Mouse (Mus musculus): ENCODE measurements around the gene Ptprd. TPM values are rescaled to one million over a fixed set of nuclear protein-coding genes. Genes with fewer than 3 reads are reported as not detected.

The Ptprd gene
- polyA plus RNA-seq, 1 experiment from 2014 or later = 76.0 TPM

- no peak overlapping the region for H3K9ac ChIP-seq (replicated peaks; ENCODE audit: low read length)
- ATAC-seq (ENCODE audit: low FRiP score, low TSS enrichment) = no peak
- H3K36me3 ChIP-seq (ENCODE audit: control insufficient read depth, insufficient read depth, low read length) = no peaks in the 10 kb centered on the region
- peaks cover 8% of the 10 kb centered on the region; the same call in 1 of the 2 replicates for H3K9me3 ChIP-seq (ENCODE audit: control insufficient read depth, low read length)
- DNase-seq = no peak
- 86% methylated on average over 3 of the region's 3 CpGs for WGBS
- no peaks in the 10 kb centered on the region for H3K4me1 ChIP-seq (ENCODE audit: control insufficient read depth, insufficient read depth, low read length)
- no peak overlapping the region for H3K4me2 ChIP-seq (ENCODE audit: low read length)
- no peaks in the 10 kb centered on the region for H3K27me3 ChIP-seq (ENCODE audit: control insufficient read depth, insufficient read depth, low read length)
- no peak overlapping the region for H3K4me3 ChIP-seq (replicated peaks; ENCODE audit: low read depth, low read length)
- H3K27ac ChIP-seq (replicated peaks; ENCODE audit: low read depth, low read length) = no peak overlapping the region
These were observed 1686.5 kb downstream of the Ptprd start for GRCm38 (mm10) chr4:76525281-76525680.

GRCm38 (mm10) chr4:76503279-76503601 is 1708.5 kb downstream of the Ptprd start:
- ATAC-seq (ENCODE audit: low FRiP score, low TSS enrichment) (no peak), DNase-seq (no peak)
- no peak overlapping the region for H3K4me3 ChIP-seq (replicated peaks; ENCODE audit: low read depth, low read length)
- no peak overlapping the region for H3K9ac ChIP-seq (replicated peaks; ENCODE audit: low read length)
- no peak overlapping the region for H3K27ac ChIP-seq (replicated peaks; ENCODE audit: low read depth, low read length)
- no peaks in the 10 kb centered on the region for H3K36me3 ChIP-seq (ENCODE audit: control insufficient read depth, insufficient read depth, low read length)
- no peaks in the 10 kb centered on the region for H3K27me3 ChIP-seq (ENCODE audit: control insufficient read depth, insufficient read depth, low read length)
- H3K9me3 ChIP-seq (ENCODE audit: control insufficient read depth, low read length) = no peaks in the 10 kb centered on the region
- WGBS = 40% methylated on average over 3 of the region's 3 CpGs
- H3K4me2 ChIP-seq (ENCODE audit: low read length) = no peak overlapping the region
- H3K4me1 ChIP-seq (ENCODE audit: control insufficient read depth, insufficient read depth, low read length) = no peaks in the 10 kb centered on the region

- DNase-seq = no peak
- Histone ChIP-seq H3K4me2 (ENCODE audit: low read length) (no peak overlapping the region), H3K9ac (replicated peaks; ENCODE audit: low read length) (no peak overlapping the region)
These were observed 1709.0 kb downstream of the Ptprd start for GRCm38 (mm10) chr4:76502575-76503278.

GRCm38 (mm10) chr4:76485848-76486247 is 1725.9 kb downstream of the Ptprd start:
- no peak for DNase-seq
- WGBS = 91% methylated on average over 3 of the region's 3 CpGs
- H3K9ac ChIP-seq (replicated peaks; ENCODE audit: low read length) = no peak overlapping the region

More at GRCm38 (mm10) chr4:76502575-76503278, 1709.0 kb downstream of the Ptprd start:
- 67% methylated on average over 6 of the region's 6 CpGs for WGBS
- Histone ChIP-seq H3K27ac (replicated peaks; ENCODE audit: low read depth, low read length) (no peak overlapping the region), H3K9me3 (ENCODE audit: control insufficient read depth, low read length) (no peaks in the 10 kb centered on the region), H3K27me3 (ENCODE audit: control insufficient read depth, insufficient read depth, low read length) (no peaks in the 10 kb centered on the region), H3K4me3 (replicated peaks; ENCODE audit: low read depth, low read length) (no peak overlapping the region), H3K4me1 (ENCODE audit: control insufficient read depth, insufficient read depth, low read length) (no peaks in the 10 kb centered on the region), H3K36me3 (ENCODE audit: control insufficient read depth, insufficient read depth, low read length) (no peaks in the 10 kb centered on the region)
- ATAC-seq (ENCODE audit: low FRiP score, low TSS enrichment) = no peak

GRCm38 (mm10) chr4:76468366-76469100 is 1743.2 kb downstream of the Ptprd start:
- ATAC-seq (ENCODE audit: low FRiP score, low TSS enrichment) = no peak
- no peak overlapping the region for H3K4me2 ChIP-seq (ENCODE audit: low read length)

More at GRCm38 (mm10) chr4:76485848-76486247, 1725.9 kb downstream of the Ptprd start:
- no peaks in the 10 kb centered on the region for H3K9me3 ChIP-seq (ENCODE audit: control insufficient read depth, low read length)
- no peaks in the 10 kb centered on the region for H3K27me3 ChIP-seq (ENCODE audit: control insufficient read depth, insufficient read depth, low read length)
- H3K4me2 ChIP-seq (ENCODE audit: low read length) = no peak overlapping the region
- no peak overlapping the region for H3K27ac ChIP-seq (replicated peaks; ENCODE audit: low read depth, low read length)
- H3K36me3 ChIP-seq (ENCODE audit: control insufficient read depth, insufficient read depth, low read length) = no peaks in the 10 kb centered on the region
- no peak overlapping the region for H3K4me3 ChIP-seq (replicated peaks; ENCODE audit: low read depth, low read length)
- no peaks in the 10 kb centered on the region for H3K4me1 ChIP-seq (ENCODE audit: control insufficient read depth, insufficient read depth, low read length)
- no peak for ATAC-seq (ENCODE audit: low FRiP score, low TSS enrichment)

GRCm38 (mm10) chr4:76464682-76465081 is 1747.1 kb downstream of the Ptprd start:
- DNase-seq (no peak), ATAC-seq (ENCODE audit: low FRiP score, low TSS enrichment) (no peak)
- no peak overlapping the region for H3K4me2 ChIP-seq (ENCODE audit: low read length)
- H3K36me3 ChIP-seq (ENCODE audit: control insufficient read depth, insufficient read depth, low read length) = no peaks in the 10 kb centered on the region
- no peaks in the 10 kb centered on the region for H3K4me1 ChIP-seq (ENCODE audit: control insufficient read depth, insufficient read depth, low read length)
- H3K9me3 ChIP-seq (ENCODE audit: control insufficient read depth, low read length) = no peaks in the 10 kb centered on the region
- H3K4me3 ChIP-seq (replicated peaks; ENCODE audit: low read depth, low read length) = no peak overlapping the region
- H3K9ac ChIP-seq (replicated peaks; ENCODE audit: low read length) = no peak overlapping the region
- 85% methylated on average over 1 of the region's 1 CpGs for WGBS
- no peak overlapping the region for H3K27ac ChIP-seq (replicated peaks; ENCODE audit: low read depth, low read length)
- no peaks in the 10 kb centered on the region for H3K27me3 ChIP-seq (ENCODE audit: control insufficient read depth, insufficient read depth, low read length)

More at GRCm38 (mm10) chr4:76468366-76469100, 1743.2 kb downstream of the Ptprd start:
- no peaks in the 10 kb centered on the region for H3K4me1 ChIP-seq (ENCODE audit: control insufficient read depth, insufficient read depth, low read length)
- H3K36me3 ChIP-seq (ENCODE audit: control insufficient read depth, insufficient read depth, low read length) = no peaks in the 10 kb centered on the region
- H3K27ac ChIP-seq (replicated peaks; ENCODE audit: low read depth, low read length) = no peak overlapping the region
- DNase-seq = no peak
- H3K9me3 ChIP-seq (ENCODE audit: control insufficient read depth, low read length) = no peaks in the 10 kb centered on the region
- no peak overlapping the region for H3K9ac ChIP-seq (replicated peaks; ENCODE audit: low read length)
- H3K4me3 ChIP-seq (replicated peaks; ENCODE audit: low read depth, low read length) = no peak overlapping the region
- 85% methylated on average over 3 of the region's 3 CpGs for WGBS
- no peaks in the 10 kb centered on the region for H3K27me3 ChIP-seq (ENCODE audit: control insufficient read depth, insufficient read depth, low read length)

GRCm38 (mm10) chr4:76461336-76461735 is 1750.4 kb downstream of the Ptprd start:
- 68% methylated on average over 5 of the region's 5 CpGs for WGBS
- Histone ChIP-seq H3K4me1 (ENCODE audit: control insufficient read depth, insufficient read depth, low read length) (no peaks in the 10 kb centered on the region), H3K4me3 (replicated peaks; ENCODE audit: low read depth, low read length) (no peak overlapping the region), H3K4me2 (ENCODE audit: low read length) (no peak overlapping the region), H3K27ac (replicated peaks; ENCODE audit: low read depth, low read length) (no peak overlapping the region), H3K9me3 (ENCODE audit: control insufficient read depth, low read length) (no peaks in the 10 kb centered on the region), H3K27me3 (ENCODE audit: control insufficient read depth, insufficient read depth, low read length) (no peaks in the 10 kb centered on the region), H3K9ac (replicated peaks; ENCODE audit: low read length) (no peak overlapping the region), H3K36me3 (ENCODE audit: control insufficient read depth, insufficient read depth, low read length) (no peaks in the 10 kb centered on the region)
- no peak for ATAC-seq (ENCODE audit: low FRiP score, low TSS enrichment)
- no peak for DNase-seq

GRCm38 (mm10) chr4:76460556-76460955 is 1751.2 kb downstream of the Ptprd start:
- H3K36me3 ChIP-seq (ENCODE audit: control insufficient read depth, insufficient read depth, low read length) = no peaks in the 10 kb centered on the region
- DNase-seq (no peak), ATAC-seq (ENCODE audit: low FRiP score, low TSS enrichment) (no peak)
- H3K27ac ChIP-seq (replicated peaks; ENCODE audit: low read depth, low read length) = no peak overlapping the region
- H3K9ac ChIP-seq (replicated peaks; ENCODE audit: low read length) = no peak overlapping the region
- H3K9me3 ChIP-seq (ENCODE audit: control insufficient read depth, low read length) = no peaks in the 10 kb centered on the region
- no peaks in the 10 kb centered on the region for H3K4me1 ChIP-seq (ENCODE audit: control insufficient read depth, insufficient read depth, low read length)
- H3K27me3 ChIP-seq (ENCODE audit: control insufficient read depth, insufficient read depth, low read length) = no peaks in the 10 kb centered on the region
- no peak overlapping the region for H3K4me3 ChIP-seq (replicated peaks; ENCODE audit: low read depth, low read length)
- no peak overlapping the region for H3K4me2 ChIP-seq (ENCODE audit: low read length)
- WGBS = 80% methylated on average over 1 of the region's 1 CpGs

- Histone ChIP-seq H3K27ac (replicated peaks; ENCODE audit: low read depth, low read length) (no peak overlapping the region), H3K4me3 (replicated peaks; ENCODE audit: low read depth, low read length) (no peak overlapping the region), H3K9ac (replicated peaks; ENCODE audit: low read length) (no peak overlapping the region), H3K36me3 (ENCODE audit: control insufficient read depth, insufficient read depth, low read length) (no peaks in the 10 kb centered on the region), H3K27me3 (ENCODE audit: control insufficient read depth, insufficient read depth, low read length) (no peaks in the 10 kb centered on the region), H3K9me3 (ENCODE audit: control insufficient read depth, low read length) (no peaks in the 10 kb centered on the region), H3K4me2 (ENCODE audit: low read length) (no peak overlapping the region), H3K4me1 (ENCODE audit: control insufficient read depth, insufficient read depth, low read length) (no peaks in the 10 kb centered on the region)
- DNase-seq (no peak), ATAC-seq (ENCODE audit: low FRiP score, low TSS enrichment) (no peak)
These were observed 1752.1 kb downstream of the Ptprd start for GRCm38 (mm10) chr4:76459621-76460020.
